Mouse (Mus musculus): ENCODE data around the gene Slc35f5.

The Slc35f5 gene

GRCm38 (mm10) chr1:125574219-125574618 is 13.8 kb downstream of the Slc35f5 start:
- DNase-seq (ENCODE audit: low spot score in 2 of 2): no peak

- DNase-seq (ENCODE audit: low spot score in 2 of 2): no peak
These were observed 15.2 kb downstream of the Slc35f5 start for GRCm38 (mm10) chr1:125575458-125576114.

- DNase-seq (ENCODE audit: low spot score in 2 of 2): no peak
These were observed 16.6 kb downstream of the Slc35f5 start for GRCm38 (mm10) chr1:125576965-125577364.

GRCm38 (mm10) chr1:125578091-125578490 is 17.7 kb downstream of the Slc35f5 start:
- DNase-seq (ENCODE audit: low spot score in 2 of 2): no peak

GRCm38 (mm10) chr1:125581134-125581533 is 20.7 kb downstream of the Slc35f5 start:
- no peak for DNase-seq (ENCODE audit: low spot score in 2 of 2)

GRCm38 (mm10) chr1:125603620-125604019 is 43.2 kb downstream of the Slc35f5 start:
- DNase-seq (ENCODE audit: low spot score in 2 of 2): no peak

GRCm38 (mm10) chr1:125607087-125607803 is 46.9 kb downstream of the Slc35f5 start:
- peak; percentile 86 to 90 for DNase-seq (ENCODE audit: low spot score in 2 of 2)

- no peak for DNase-seq (ENCODE audit: low spot score in 2 of 2)
These were observed 64.1 kb downstream of the Slc35f5 start for GRCm38 (mm10) chr1:125624376-125625076.

- DNase-seq (ENCODE audit: low spot score in 2 of 2): peak in 1 of 2 experiments; percentile 15
These were observed 79.3 kb downstream of the Slc35f5 start for GRCm38 (mm10) chr1:125639501-125640253.

- no peak for DNase-seq (ENCODE audit: low spot score in 2 of 2)
These were observed 83.2 kb downstream of the Slc35f5 start for GRCm38 (mm10) chr1:125643643-125644042.

Data from urinary bladder, postnatal 36 days (tissue).